Mouse (Mus musculus) frontal cortex, postnatal 14 days (tissue): Measurements from ENCODE around the gene Ints1.

Source experiments
- DNase-seq, 2 experiments: peaks; one replicate each; pipeline ENCODE4 v3.0.0; 2022; ENCODE audit warnings: low spot score in 2 of 2

Ints1 gene

GRCm38 (mm10) chr5:139718540-139718939 lies 56.9 kb downstream of the Ints1 start:
- no peak for DNase-seq

- DNase-seq = peak in 1 of 2 experiments; percentile 38
These were observed 57.8 kb downstream of the Ints1 start for GRCm38 (mm10) chr5:139717723-139718122.

- no peak for DNase-seq
These were observed 69.0 kb downstream of the Ints1 start for GRCm38 (mm10) chr5:139706496-139706895.

- no peak for DNase-seq
These were observed 72.6 kb downstream of the Ints1 start for GRCm38 (mm10) chr5:139702905-139703304.

GRCm38 (mm10) chr5:139702236-139702635 lies 73.2 kb downstream of the Ints1 start:
- DNase-seq = no peak
